Mouse (Mus musculus): ENCODE measurements around the gene Cnnm1. TPM values are rescaled to one million over a fixed set of nuclear protein-coding genes. Genes with fewer than 3 reads are reported as not detected.

The Cnnm1 gene
- polyA plus RNA-seq, 1 experiment from 2014 or later = 0.29 TPM

- no peak overlapping the region for H3K4me3 ChIP-seq (ENCODE audit: low read depth, low read length)
- no peak overlapping the region for H3K27ac ChIP-seq (ENCODE audit: low read depth, low read length)
- H3K9ac ChIP-seq (ENCODE audit: low read length) = no peak overlapping the region
- ATAC-seq (ENCODE audit: insufficient read depth, low FRiP score, low TSS enrichment) (no peak), DNase-seq (ENCODE audit: low spot score) (no peak)
- H3K36me3 ChIP-seq (ENCODE audit: control insufficient read depth, insufficient read depth, low read length) = no peaks in the 10 kb centered on the region
- H3K9me3 ChIP-seq (ENCODE audit: control insufficient read depth, low read length) = no peaks in the 10 kb centered on the region
- H3K27me3 ChIP-seq (ENCODE audit: control insufficient read depth, insufficient read depth, low read length) = no peaks in the 10 kb centered on the region
- H3K4me1 ChIP-seq (ENCODE audit: control insufficient read depth, insufficient read depth, low read length) = no peaks in the 10 kb centered on the region
- 81% methylated on average over 8 of the region's 8 CpGs for WGBS
- H3K4me2 ChIP-seq (ENCODE audit: low read depth) = no peak overlapping the region
These were observed 32.1 kb downstream of the Cnnm1 start for GRCm38 (mm10) chr19:43472331-43472730.

GRCm38 (mm10) chr19:43472781-43473180 is 32.5 kb downstream of the Cnnm1 start:
- H3K36me3 ChIP-seq (ENCODE audit: control insufficient read depth, insufficient read depth, low read length) = no peaks in the 10 kb centered on the region
- no peak overlapping the region for H3K27ac ChIP-seq (ENCODE audit: low read depth, low read length)
- no peak overlapping the region for H3K4me2 ChIP-seq (ENCODE audit: low read depth)
- no peaks in the 10 kb centered on the region for H3K9me3 ChIP-seq (ENCODE audit: control insufficient read depth, low read length)
- no peak overlapping the region for H3K9ac ChIP-seq (ENCODE audit: low read length)
- no peaks in the 10 kb centered on the region for H3K4me1 ChIP-seq (ENCODE audit: control insufficient read depth, insufficient read depth, low read length)
- ATAC-seq (ENCODE audit: insufficient read depth, low FRiP score, low TSS enrichment) (no peak), DNase-seq (ENCODE audit: low spot score) (no peak)
- no peaks in the 10 kb centered on the region for H3K27me3 ChIP-seq (ENCODE audit: control insufficient read depth, insufficient read depth, low read length)
- H3K4me3 ChIP-seq (ENCODE audit: low read depth, low read length) = no peak overlapping the region
- 94% methylated on average over 7 of the region's 7 CpGs for WGBS

- no peak overlapping the region for H3K4me2 ChIP-seq (ENCODE audit: low read depth)
- H3K4me3 ChIP-seq (ENCODE audit: low read depth, low read length) = no peak overlapping the region
- no peak for ATAC-seq (ENCODE audit: insufficient read depth, low FRiP score, low TSS enrichment)
- H3K9me3 ChIP-seq (ENCODE audit: control insufficient read depth, low read length) = no peaks in the 10 kb centered on the region
- no peak for DNase-seq (ENCODE audit: low spot score)
- 75% methylated on average over 2 of the region's 2 CpGs for WGBS
- no peak overlapping the region for H3K27ac ChIP-seq (ENCODE audit: low read depth, low read length)
- H3K9ac ChIP-seq (ENCODE audit: low read length) = no peak overlapping the region
- H3K27me3 ChIP-seq (ENCODE audit: control insufficient read depth, insufficient read depth, low read length) = no peaks in the 10 kb centered on the region
- no peaks in the 10 kb centered on the region for H3K36me3 ChIP-seq (ENCODE audit: control insufficient read depth, insufficient read depth, low read length)
- H3K4me1 ChIP-seq (ENCODE audit: control insufficient read depth, insufficient read depth, low read length) = no peaks in the 10 kb centered on the region
These were observed 35.4 kb downstream of the Cnnm1 start for GRCm38 (mm10) chr19:43475642-43476041.

- ATAC-seq (ENCODE audit: insufficient read depth, low FRiP score, low TSS enrichment) (no peak), DNase-seq (ENCODE audit: low spot score) (no peak)
- no peak overlapping the region for H3K4me3 ChIP-seq (ENCODE audit: low read depth, low read length)
- H3K4me2 ChIP-seq (ENCODE audit: low read depth) = no peak overlapping the region
- no peaks in the 10 kb centered on the region for H3K9me3 ChIP-seq (ENCODE audit: control insufficient read depth, low read length)
- H3K27me3 ChIP-seq (ENCODE audit: control insufficient read depth, insufficient read depth, low read length) = no peaks in the 10 kb centered on the region
- H3K9ac ChIP-seq (ENCODE audit: low read length) = no peak overlapping the region
- H3K4me1 ChIP-seq (ENCODE audit: control insufficient read depth, insufficient read depth, low read length) = no peaks in the 10 kb centered on the region
- H3K36me3 ChIP-seq (ENCODE audit: control insufficient read depth, insufficient read depth, low read length) = no peaks in the 10 kb centered on the region
- 78% methylated on average over 7 of the region's 7 CpGs for WGBS
- no peak overlapping the region for H3K27ac ChIP-seq (ENCODE audit: low read depth, low read length)
These were observed 35.8 kb downstream of the Cnnm1 start for GRCm38 (mm10) chr19:43476063-43476462.

- Histone ChIP-seq H3K27ac (ENCODE audit: low read depth, low read length) (no peak overlapping the region), H3K27me3 (ENCODE audit: control insufficient read depth, insufficient read depth, low read length) (no peaks in the 10 kb centered on the region), H3K4me1 (ENCODE audit: control insufficient read depth, insufficient read depth, low read length) (no peaks in the 10 kb centered on the region), H3K9me3 (ENCODE audit: control insufficient read depth, low read length) (no peaks in the 10 kb centered on the region), H3K4me3 (ENCODE audit: low read depth, low read length) (no peak overlapping the region), H3K9ac (ENCODE audit: low read length) (no peak overlapping the region), H3K36me3 (ENCODE audit: control insufficient read depth, insufficient read depth, low read length) (no peaks in the 10 kb centered on the region), H3K4me2 (ENCODE audit: low read depth) (no peak overlapping the region)
- WGBS = 89% methylated on average over 5 of the region's 5 CpGs
- ATAC-seq (ENCODE audit: insufficient read depth, low FRiP score, low TSS enrichment) = no peak
- no peak for DNase-seq (ENCODE audit: low spot score)
These were observed 37.2 kb downstream of the Cnnm1 start for GRCm38 (mm10) chr19:43477436-43477835.

- H3K27me3 ChIP-seq (ENCODE audit: control insufficient read depth, insufficient read depth, low read length) = no peaks in the 10 kb centered on the region
- no peak overlapping the region for H3K4me2 ChIP-seq (ENCODE audit: low read depth)
- DNase-seq (ENCODE audit: low spot score) (peak; percentile 57), ATAC-seq (ENCODE audit: insufficient read depth, low FRiP score, low TSS enrichment) (no peak)
- H3K9ac ChIP-seq (ENCODE audit: low read length) = no peak overlapping the region
- H3K27ac ChIP-seq (ENCODE audit: low read depth, low read length) = no peak overlapping the region
- no peaks in the 10 kb centered on the region for H3K9me3 ChIP-seq (ENCODE audit: control insufficient read depth, low read length)
- H3K36me3 ChIP-seq (ENCODE audit: control insufficient read depth, insufficient read depth, low read length) = no peaks in the 10 kb centered on the region
- WGBS = 22% methylated on average over 5 of the region's 5 CpGs
- no peak overlapping the region for H3K4me3 ChIP-seq (ENCODE audit: low read depth, low read length)
- H3K4me1 ChIP-seq (ENCODE audit: control insufficient read depth, insufficient read depth, low read length) = no peaks in the 10 kb centered on the region
These were observed 38.7 kb downstream of the Cnnm1 start for GRCm38 (mm10) chr19:43478891-43479290.

- Histone ChIP-seq H3K4me2 (ENCODE audit: low read depth) (no peak overlapping the region), H3K9ac (ENCODE audit: low read length) (no peak overlapping the region), H3K4me1 (ENCODE audit: control insufficient read depth, insufficient read depth, low read length) (no peaks in the 10 kb centered on the region), H3K4me3 (ENCODE audit: low read depth, low read length) (no peak overlapping the region), H3K36me3 (ENCODE audit: control insufficient read depth, insufficient read depth, low read length) (no peaks in the 10 kb centered on the region), H3K27ac (ENCODE audit: low read depth, low read length) (no peak overlapping the region), H3K27me3 (ENCODE audit: control insufficient read depth, insufficient read depth, low read length) (no peaks in the 10 kb centered on the region), H3K9me3 (ENCODE audit: control insufficient read depth, low read length) (no peaks in the 10 kb centered on the region)
- WGBS = 86% methylated on average over 5 of the region's 5 CpGs
- DNase-seq (ENCODE audit: low spot score) (no peak), ATAC-seq (ENCODE audit: insufficient read depth, low FRiP score, low TSS enrichment) (no peak)
These were observed 39.2 kb downstream of the Cnnm1 start for GRCm38 (mm10) chr19:43479431-43479830.

GRCm38 (mm10) chr19:43480512-43480911 is 40.3 kb downstream of the Cnnm1 start:
- H3K4me2 ChIP-seq (ENCODE audit: low read depth) = no peak overlapping the region
- no peak for DNase-seq (ENCODE audit: low spot score)
- WGBS = 79% methylated on average over 9 of the region's 9 CpGs
- no peaks in the 10 kb centered on the region for H3K4me1 ChIP-seq (ENCODE audit: control insufficient read depth, insufficient read depth, low read length)
- no peaks in the 10 kb centered on the region for H3K27me3 ChIP-seq (ENCODE audit: control insufficient read depth, insufficient read depth, low read length)
- H3K4me3 ChIP-seq (ENCODE audit: low read depth, low read length) = no peak overlapping the region
- no peak overlapping the region for H3K27ac ChIP-seq (ENCODE audit: low read depth, low read length)
- H3K36me3 ChIP-seq (ENCODE audit: control insufficient read depth, insufficient read depth, low read length) = no peaks in the 10 kb centered on the region
- no peak for ATAC-seq (ENCODE audit: insufficient read depth, low FRiP score, low TSS enrichment)
- H3K9me3 ChIP-seq (ENCODE audit: control insufficient read depth, low read length) = no peaks in the 10 kb centered on the region
- no peak overlapping the region for H3K9ac ChIP-seq (ENCODE audit: low read length)

- 51% methylated on average over 3 of the region's 3 CpGs for whole genome bisulfite sequencing
- Histone ChIP-seq H3K9me3 (ENCODE audit: control insufficient read depth, low read length) (no peaks in the 10 kb centered on the region), H3K4me1 (ENCODE audit: control insufficient read depth, insufficient read depth, low read length) (no peaks in the 10 kb centered on the region), H3K27me3 (ENCODE audit: control insufficient read depth, insufficient read depth, low read length) (no peaks in the 10 kb centered on the region), H3K9ac (ENCODE audit: low read length) (no peak overlapping the region), H3K36me3 (ENCODE audit: control insufficient read depth, insufficient read depth, low read length) (no peaks in the 10 kb centered on the region), H3K4me3 (ENCODE audit: low read depth, low read length) (no peak overlapping the region), H3K27ac (ENCODE audit: low read depth, low read length) (no peak overlapping the region), H3K4me2 (ENCODE audit: low read depth) (no peak overlapping the region)
- DNase-seq (ENCODE audit: low spot score) = peak; percentile 28
- ATAC-seq (ENCODE audit: insufficient read depth, low FRiP score, low TSS enrichment) = no peak
These were observed 47.2 kb downstream of the Cnnm1 start for GRCm38 (mm10) chr19:43487429-43487828.
